Mouse (Mus musculus): ENCODE results near the gene Gas2l1. TPM values are rescaled to one million over a fixed set of nuclear protein-coding genes. Genes with fewer than 3 reads are reported as not detected.

The Gas2l1 gene
- total and polyA plus RNA-seq, 2 experiments from 2014 or later, result 11.5 to 28.5 TPM

GRCm38 (mm10) chr11:5009354-5010074, 55.6 kb downstream of the Gas2l1 start:
- H3K36me3 ChIP-seq (replicated peaks; ENCODE audit: control insufficient read depth, insufficient read depth, low read length), result peaks cover 34% of the 10 kb centered on the region
- DNase-seq (ENCODE audit: low spot score) (no peak), ATAC-seq (ENCODE audit: insufficient read depth, low read depth) (no peak)
- peak overlapping the region; percentile 0; the same call in 1 of the 2 replicates for H3K27ac ChIP-seq (ENCODE audit: low read depth)
- H3K9me3 ChIP-seq (replicated peaks; ENCODE audit: control insufficient read depth, low read length), result no peaks in the 10 kb centered on the region
- no peak overlapping the region for H3K4me2 ChIP-seq (ENCODE audit: low read depth, low read length)
- no peak overlapping the region for H3K4me3 ChIP-seq (ENCODE audit: low read depth, low read length)
- WGBS, result 57% methylated on average over 3 of the region's 3 CpGs
- H3K27me3 ChIP-seq (ENCODE audit: control insufficient read depth, insufficient read depth, low read length), result no peaks in the 10 kb centered on the region
- H3K9ac ChIP-seq (replicated peaks; ENCODE audit: low read depth, low read length), result no peak overlapping the region
- H3K4me1 ChIP-seq (ENCODE audit: control insufficient read depth, insufficient read depth), result no peaks in the 10 kb centered on the region
- TF ChIP-seq EP300 (IDR thresholded peaks at IDR 0.05; ENCODE audit: low read depth) (no peak), CTCF (IDR thresholded peaks at IDR 0.05; ENCODE audit: low read depth) (no peak)

DNA sequence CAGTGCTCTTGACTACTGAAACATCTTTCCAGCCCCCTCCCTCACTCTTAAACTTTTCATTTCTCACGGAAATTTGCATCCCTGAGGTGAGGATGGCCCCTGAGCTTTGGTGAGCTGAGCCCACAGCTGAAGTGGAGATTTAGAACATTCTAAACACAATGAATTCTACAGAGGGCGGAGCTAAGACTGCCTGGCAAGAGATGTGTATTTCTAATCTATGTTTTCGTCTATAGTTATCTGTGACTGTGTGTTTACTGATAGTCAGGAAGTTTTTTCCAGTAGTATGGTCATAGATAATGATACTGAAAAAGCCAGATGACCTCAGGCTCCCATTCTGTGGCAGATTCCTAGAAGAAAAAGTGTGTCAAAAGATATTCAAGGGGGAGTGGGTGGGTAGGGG, 56.3 kb downstream of the Gas2l1 start:
- Histone ChIP-seq H3K27me3 (ENCODE audit: control insufficient read depth, insufficient read depth, low read length) (no peaks in the 10 kb centered on the region), H3K9ac (replicated peaks; ENCODE audit: low read depth, low read length) (no peak overlapping the region), H3K27ac (ENCODE audit: low read depth) (no peak overlapping the region), H3K4me3 (ENCODE audit: low read depth, low read length) (no peak overlapping the region), H3K9me3 (replicated peaks; ENCODE audit: control insufficient read depth, low read length) (no peaks in the 10 kb centered on the region), H3K36me3 (replicated peaks; ENCODE audit: control insufficient read depth, insufficient read depth, low read length) (peaks cover 27% of the 10 kb centered on the region), H3K4me1 (ENCODE audit: control insufficient read depth, insufficient read depth) (no peaks in the 10 kb centered on the region), H3K4me2 (ENCODE audit: low read depth, low read length) (no peak overlapping the region)
- ATAC-seq (ENCODE audit: insufficient read depth, low read depth), result no peak
- no peak for DNase-seq (ENCODE audit: low spot score)
- whole genome bisulfite sequencing, result 53% methylated on average over 3 of the region's 3 CpGs
- TF ChIP-seq CTCF (IDR thresholded peaks at IDR 0.05; ENCODE audit: low read depth), result no peak
- TF ChIP-seq EP300 (IDR thresholded peaks at IDR 0.05; ENCODE audit: low read depth), result no peak

- Histone ChIP-seq H3K9me3 (replicated peaks; ENCODE audit: control insufficient read depth, low read length) (no peaks in the 10 kb centered on the region), H3K4me3 (ENCODE audit: low read depth, low read length) (no peak overlapping the region), H3K27ac (ENCODE audit: low read depth) (no peak overlapping the region), H3K4me2 (ENCODE audit: low read depth, low read length) (no peak overlapping the region), H3K36me3 (replicated peaks; ENCODE audit: control insufficient read depth, insufficient read depth, low read length) (peaks cover 20% of the 10 kb centered on the region), H3K4me1 (ENCODE audit: control insufficient read depth, insufficient read depth) (no peaks in the 10 kb centered on the region), H3K9ac (replicated peaks; ENCODE audit: low read depth, low read length) (no peak overlapping the region), H3K27me3 (ENCODE audit: control insufficient read depth, insufficient read depth, low read length) (no peaks in the 10 kb centered on the region)
- ATAC-seq (ENCODE audit: insufficient read depth, low read depth) (no peak), DNase-seq (ENCODE audit: low spot score) (no peak)
- WGBS, result 84% methylated on average over 1 of the region's 1 CpGs
- TF ChIP-seq EP300 (IDR thresholded peaks at IDR 0.05; ENCODE audit: low read depth) (no peak), CTCF (IDR thresholded peaks at IDR 0.05; ENCODE audit: low read depth) (no peak)
Measured at GRCm38 (mm10) chr11:5007186-5007585, 57.9 kb downstream of the Gas2l1 start.

- H3K9ac ChIP-seq (replicated peaks; ENCODE audit: low read depth, low read length), result no peak overlapping the region
- 94% methylated on average over 2 of the region's 2 CpGs for WGBS
- ATAC-seq (ENCODE audit: insufficient read depth, low read depth) (no peak), DNase-seq (ENCODE audit: low spot score) (no peak)
- no peaks in the 10 kb centered on the region for H3K4me1 ChIP-seq (ENCODE audit: control insufficient read depth, insufficient read depth)
- TF ChIP-seq CTCF (IDR thresholded peaks at IDR 0.05; ENCODE audit: low read depth) (no peak), EP300 (IDR thresholded peaks at IDR 0.05; ENCODE audit: low read depth) (no peak)
- H3K27ac ChIP-seq (ENCODE audit: low read depth), result no peak overlapping the region
- H3K4me3 ChIP-seq (ENCODE audit: low read depth, low read length), result no peak overlapping the region
- no peaks in the 10 kb centered on the region for H3K27me3 ChIP-seq (ENCODE audit: control insufficient read depth, insufficient read depth, low read length)
- peaks cover 20% of the 10 kb centered on the region for H3K36me3 ChIP-seq (replicated peaks; ENCODE audit: control insufficient read depth, insufficient read depth, low read length)
- H3K9me3 ChIP-seq (replicated peaks; ENCODE audit: control insufficient read depth, low read length), result no peaks in the 10 kb centered on the region
- no peak overlapping the region for H3K4me2 ChIP-seq (ENCODE audit: low read depth, low read length)
Measured at GRCm38 (mm10) chr11:5005528-5005927, 59.6 kb downstream of the Gas2l1 start.

Small RNA genes lying within 50 kb of the gene (microRNA-seq; reads per million reads assigned to microRNA genes)
- not detected for gene Gm47296

Other genes starting within 250 kb of the Gas2l1 start
- 50.0 and 56.3 TPM in 2 replicates for gene Nf2, start 215.8 kb downstream of the Gas2l1 start, total RNA-seq (2014; rRNA removed; ENCODE audit: low replicate concordance)
- gene Nf2, start 215.8 kb downstream of the Gas2l1 start, polyA plus RNA-seq (2015; fragmentation: Nextera tagmentation; extraction: Ambion mirVana), result 33.5 and 36.7 TPM in 2 replicates
- gene Nipsnap1, start 191.4 kb downstream of the Gas2l1 start, total RNA-seq (2014; rRNA removed; ENCODE audit: low replicate concordance), result 7.4 and 8.0 TPM in 2 replicates
- gene Nipsnap1, start 191.4 kb downstream of the Gas2l1 start, polyA plus RNA-seq (2015; fragmentation: Nextera tagmentation; extraction: Ambion mirVana), result 10.1 and 10.6 TPM in 2 replicates
- gene Thoc5, start 170.0 kb downstream of the Gas2l1 start, total RNA-seq (2014; rRNA removed; ENCODE audit: low replicate concordance), result 11.9 and 17.2 TPM in 2 replicates
- 15.9 and 16.0 TPM in 2 replicates for gene Thoc5, start 170.0 kb downstream of the Gas2l1 start, polyA plus RNA-seq (2015; fragmentation: Nextera tagmentation; extraction: Ambion mirVana)
- 0.04 TPM in 1 of 2 replicates, not detected in the other for gene Nefh, start 117.3 kb downstream of the Gas2l1 start, total RNA-seq (2014; rRNA removed; ENCODE audit: low replicate concordance)
- 0.03 and 0.07 TPM in 2 replicates for gene Nefh, start 117.3 kb downstream of the Gas2l1 start, polyA plus RNA-seq (2015; fragmentation: Nextera tagmentation; extraction: Ambion mirVana)
- gene Ap1b1, start 78.5 kb downstream of the Gas2l1 start, total RNA-seq (2014; rRNA removed; ENCODE audit: low replicate concordance), result 39.0 and 56.7 TPM in 2 replicates
- 27.4 and 29.6 TPM in 2 replicates for gene Ap1b1, start 78.5 kb downstream of the Gas2l1 start, polyA plus RNA-seq (2015; fragmentation: Nextera tagmentation; extraction: Ambion mirVana)
- 2.7 TPM in 1 of 2 replicates, not detected in the other for gene Rasl10a, start 7.2 kb downstream of the Gas2l1 start, total RNA-seq (2014; rRNA removed; ENCODE audit: low replicate concordance)
- gene Rasl10a, start 7.2 kb downstream of the Gas2l1 start, polyA plus RNA-seq (2015; fragmentation: Nextera tagmentation; extraction: Ambion mirVana), result 0.85 and 1.1 TPM in 2 replicates
- gene Rhbdd3, start 33.6 kb upstream of the Gas2l1 start, total RNA-seq (2014; rRNA removed; ENCODE audit: low replicate concordance), result 17.9 and 50.4 TPM in 2 replicates
- 28.5 and 28.8 TPM in 2 replicates for gene Rhbdd3, start 33.6 kb upstream of the Gas2l1 start, polyA plus RNA-seq (2015; fragmentation: Nextera tagmentation; extraction: Ambion mirVana)
- 213 and 286 TPM in 2 replicates for gene Ewsr1, start 33.9 kb upstream of the Gas2l1 start, total RNA-seq (2014; rRNA removed; ENCODE audit: low replicate concordance)
- 204 and 238 TPM in 2 replicates for gene Ewsr1, start 33.9 kb upstream of the Gas2l1 start, polyA plus RNA-seq (2015; fragmentation: Nextera tagmentation; extraction: Ambion mirVana)
- 1.7 and 8.5 TPM in 2 replicates for gene Emid1, start 86.9 kb upstream of the Gas2l1 start, total RNA-seq (2014; rRNA removed; ENCODE audit: low replicate concordance)
- 4.4 and 5.8 TPM in 2 replicates for gene Emid1, start 86.9 kb upstream of the Gas2l1 start, polyA plus RNA-seq (2015; fragmentation: Nextera tagmentation; extraction: Ambion mirVana)
- gene Kremen1, start 196.2 kb upstream of the Gas2l1 start, total RNA-seq (2014; rRNA removed; ENCODE audit: low replicate concordance), result 90.2 and 103 TPM in 2 replicates
- gene Kremen1, start 196.2 kb upstream of the Gas2l1 start, polyA plus RNA-seq (2015; fragmentation: Nextera tagmentation; extraction: Ambion mirVana), result 24.3 and 28.5 TPM in 2 replicates